Mouse (Mus musculus) Patski (cell line): ENCODE data around the gene Nfe2l2. TPM values are rescaled to one million over a fixed set of nuclear protein-coding genes. Genes with fewer than 3 reads are reported as not detected.
A peak's percentile ranks its signal among the peaks of the same experiment; 100 is the strongest.

Experiments used
- ATAC-seq: fragments of 100-300 bp; one replicate; pipeline ENCODE4 v1.8.0; 2021
- CTCF ChIA-PET: fragments of 350-600 bp; sonication (Branson Sonifier 250); formaldehyde crosslinking; loops from one replicate; lab custom pipeline; 2022; ENCODE audit warnings: inconsistent platforms; lab: Charles Lee
- POLR2A ChIA-PET: fragments of 350-600 bp; sonication (Branson Sonifier 250); formaldehyde crosslinking; loops from one replicate; lab custom pipeline; 2022; ENCODE audit warnings: antibody characterized with exemption, inconsistent platforms; lab: Charles Lee
- DNase-seq: peaks from one replicate; pipeline ENCODE4 v3.0.0-alpha.2; 2011; ENCODE audit warnings: low read depth, low spot score
- H3K27me3 ChIP-seq: fragments of 371-371 bp; one replicate; pipeline ENCODE4 v1.5.1; 2021
- CTCF ChIP-seq: fragments of 100-300 bp; IDR thresholded peaks from one replicate; pipeline ENCODE4 v1.5.1; 2021
- in situ Hi-C: fragments of 300-500 bp; cut with MboI; formaldehyde crosslinking; loops from 3 replicates; pipeline ENCODE4 v1.11.1; 2018; ENCODE audit warnings: low pct_unique_long_range_greater_than_20kb, mixed read lengths
- polyA plus RNA-seq: library from polyadenylated mRNA; unstranded; gene quantifications from one replicate; pipeline ENCODE4 v1.2.3, GENCODE M21; 2021

The Nfe2l2 gene
- polyA plus RNA-seq, 1 experiment from 2014 or later, result 87.3 TPM

GRCm38 (mm10) chr2:75731929-75732328, 27.5 kb upstream of the Nfe2l2 start:
- H3K27me3 ChIP-seq, result no peaks in the 10 kb centered on the region
- CTCF ChIA-PET, result no interaction called here
- TF ChIP-seq CTCF, result no peak
- in situ Hi-C loops, result loop anchor here (5.0 kb wide), 1 partner anchor 40 kb away; no protein-coding TSS in a partner anchor
- DNase-seq, result no peak
- POLR2A ChIA-PET, result no interaction called here
- no peak for ATAC-seq

- H3K27me3 ChIP-seq, result no peaks in the 10 kb centered on the region
- no peak for TF ChIP-seq CTCF
- in situ Hi-C loops, result loop anchor here (5.0 kb wide), 1 partner anchor 41 kb away; no protein-coding TSS in a partner anchor
- ATAC-seq, result no peak
- ChIA-PET POLR2A (no interaction called here), CTCF (no interaction called here)
- DNase-seq, result no peak
These were observed 26.8 kb upstream of the Nfe2l2 start for GRCm38 (mm10) chr2:75731233-75731651.

GRCm38 (mm10) chr2:75730052-75730451, 25.6 kb upstream of the Nfe2l2 start:
- in situ Hi-C loops, result loop anchor here (5.0 kb wide), 1 partner anchor 42 kb away; no protein-coding TSS in a partner anchor
- CTCF ChIA-PET, result no interaction called here
- no peak for TF ChIP-seq CTCF
- POLR2A ChIA-PET, result no interaction called here
- no peak for ATAC-seq
- DNase-seq, result no peak
- no peaks in the 10 kb centered on the region for H3K27me3 ChIP-seq

- no peak for ATAC-seq
- ChIA-PET POLR2A (interaction anchor here (0.6 kb wide), 1 partner anchor 71 kb away, joined by 3 read pairs; no protein-coding TSS in a partner anchor), CTCF (interaction anchor here (1.0 to 1.1 kb wide), 2 partner anchors 9 to 34 kb away, joined by 3 read pairs; no protein-coding TSS in a partner anchor)
- in situ Hi-C loops, result no loop called here
- H3K27me3 ChIP-seq, result no peaks in the 10 kb centered on the region
- DNase-seq, result no peak
- TF ChIP-seq CTCF, result no peak
These were observed 20.5 kb upstream of the Nfe2l2 start for GRCm38 (mm10) chr2:75724863-75725445.

GRCm38 (mm10) chr2:75723481-75723880, 19.0 kb upstream of the Nfe2l2 start:
- CTCF ChIA-PET, result interaction anchor here (0.9 to 1.7 kb wide), 3 partner anchors 9 to 34 kb away, joined by 3 read pairs; no protein-coding TSS in a partner anchor
- DNase-seq, result no peak
- ATAC-seq, result no peak
- no peak for TF ChIP-seq CTCF
- POLR2A ChIA-PET, result no interaction called here
- in situ Hi-C loops, result no loop called here
- H3K27me3 ChIP-seq, result no peaks in the 10 kb centered on the region

- ATAC-seq (no peak), DNase-seq (no peak)
- in situ Hi-C loops, result no loop called here
- ChIA-PET POLR2A (interaction anchor here (0.6 kb wide), 1 partner anchor 159 kb away, joined by 5 read pairs; no protein-coding TSS in a partner anchor), CTCF (interaction anchor here (1.0 to 1.7 kb wide), 2 partner anchors 9 to 34 kb away, joined by 3 read pairs; no protein-coding TSS in a partner anchor)
- TF ChIP-seq CTCF, result no peak
- H3K27me3 ChIP-seq, result no peaks in the 10 kb centered on the region
These were observed 18.5 kb upstream of the Nfe2l2 start for GRCm38 (mm10) chr2:75722893-75723292.

GRCm38 (mm10) chr2:75720236-75721027, 16.0 kb upstream of the Nfe2l2 start:
- no peaks in the 10 kb centered on the region for H3K27me3 ChIP-seq
- DNase-seq (no peak), ATAC-seq (no peak)
- POLR2A ChIA-PET, result no interaction called here
- no peak for TF ChIP-seq CTCF
- in situ Hi-C loops, result no loop called here
- CTCF ChIA-PET, result no interaction called here

GRCm38 (mm10) chr2:75719331-75719869, 15.0 kb upstream of the Nfe2l2 start:
- CTCF ChIA-PET, result interaction anchor here (1.0 to 2.6 kb wide), 2 partner anchors 9 to 11 kb away, joined by 3 to 8 read pairs; no protein-coding TSS in a partner anchor
- ATAC-seq (no peak), DNase-seq (no peak)
- in situ Hi-C loops, result no loop called here
- POLR2A ChIA-PET, result no interaction called here
- no peaks in the 10 kb centered on the region for H3K27me3 ChIP-seq
- no peak for TF ChIP-seq CTCF

GRCm38 (mm10) chr2:75716046-75717016, 11.9 kb upstream of the Nfe2l2 start:
- in situ Hi-C loops, result no loop called here
- H3K27me3 ChIP-seq, result no peaks in the 10 kb centered on the region
- ChIA-PET CTCF (no interaction called here), POLR2A (no interaction called here)
- ATAC-seq, result peak; percentile 39
- DNase-seq, result no peak
- no peak for TF ChIP-seq CTCF
